Mouse (Mus musculus): Measurements from ENCODE around the gene Ehd1. TPM values are rescaled to one million over a fixed set of nuclear protein-coding genes. Genes with fewer than 3 reads are reported as not detected.
A peak's percentile ranks its signal among the peaks of the same experiment; 100 is the strongest.
"Not testable (repeated sequence)": the region's sequence is repeated elsewhere in the genome, so short reads cannot be mapped to it uniquely, and the experiment has no call there.

The Ehd1 gene
- total RNA-seq, 2 experiments from 2014 or later, result 36.4 to 43.5 TPM

DNA sequence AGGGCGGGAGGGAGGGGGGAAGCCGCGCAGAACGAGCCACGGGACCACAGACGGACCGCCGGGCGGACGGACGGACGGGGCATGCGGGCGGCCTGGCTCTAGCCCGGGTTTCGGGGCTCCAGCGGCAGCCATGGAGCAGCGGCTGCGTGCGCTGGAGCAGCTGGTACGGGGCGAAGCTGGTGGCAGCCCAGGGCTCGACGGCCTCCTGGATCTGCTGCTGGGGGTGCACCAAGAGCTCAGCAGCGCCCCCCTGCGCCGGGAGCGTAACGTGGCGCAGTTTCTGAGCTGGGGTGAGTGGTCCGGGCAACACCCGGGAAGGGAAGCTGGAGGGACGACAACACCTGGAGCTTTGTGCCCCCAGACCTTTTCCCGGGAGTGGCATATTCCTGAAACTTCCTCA is 30.1 kb downstream of the Ehd1 start:
- Histone ChIP-seq H3K27ac (no peak overlapping the region), H3K4me3 (peak overlapping the region; percentile 45)
- DNase-seq (ENCODE audit: extremely low spot score in 1 of 2, low spot score in 2 of 2), result peak; percentile 38 to 49
- TF ChIP-seq CTCF (IDR thresholded peaks at IDR 0.05), result peak; percentile 71
- intact Hi-C loops (cut with DNase I), result no loop called here

DNA sequence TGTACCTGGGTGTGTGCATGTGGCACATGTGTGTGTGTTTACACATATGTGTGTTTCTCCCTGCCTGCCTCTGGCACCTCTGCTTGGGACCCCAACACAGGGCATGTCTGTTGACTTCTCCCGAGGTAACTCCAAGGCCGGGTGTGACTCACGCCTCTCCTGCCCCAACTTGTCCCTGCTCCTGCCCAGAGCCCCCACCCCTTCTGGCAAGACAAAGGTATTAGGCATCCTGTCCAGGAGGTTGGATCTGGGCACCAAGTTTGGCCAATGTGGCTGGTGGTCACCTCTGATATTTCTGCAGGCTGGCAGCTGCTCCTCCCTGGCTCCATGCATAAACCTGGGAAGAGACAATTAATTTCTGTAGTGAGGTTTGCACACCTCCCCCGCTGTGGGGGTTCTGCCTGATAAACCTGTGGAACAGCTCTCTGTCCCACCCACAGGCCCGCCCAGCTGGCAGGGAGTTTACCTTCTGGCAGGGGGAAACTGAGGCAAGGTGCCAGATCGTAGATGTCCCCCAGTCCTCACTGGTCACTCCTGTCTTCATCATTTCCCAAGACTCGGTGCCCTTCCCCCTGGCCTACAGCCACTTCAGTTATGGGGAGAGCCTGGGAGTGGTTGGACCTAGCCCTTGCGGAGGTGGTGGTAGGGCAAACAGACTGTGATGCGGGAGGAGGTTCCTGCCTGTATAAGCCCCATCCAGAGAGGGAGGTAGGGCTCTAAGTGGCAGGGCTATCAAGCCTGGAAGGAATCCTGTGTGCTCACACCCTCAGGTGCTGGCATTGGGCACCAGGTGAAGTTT is 31.4 kb downstream of the Ehd1 start:
- Histone ChIP-seq H3K27ac (no peak overlapping the region), H3K4me3 (no peak overlapping the region)
- TF ChIP-seq CTCF (IDR thresholded peaks at IDR 0.05), result no peak
- intact Hi-C loops (cut with DNase I), result no loop called here
- no peak for DNase-seq (ENCODE audit: extremely low spot score in 1 of 2, low spot score in 2 of 2)

DNA sequence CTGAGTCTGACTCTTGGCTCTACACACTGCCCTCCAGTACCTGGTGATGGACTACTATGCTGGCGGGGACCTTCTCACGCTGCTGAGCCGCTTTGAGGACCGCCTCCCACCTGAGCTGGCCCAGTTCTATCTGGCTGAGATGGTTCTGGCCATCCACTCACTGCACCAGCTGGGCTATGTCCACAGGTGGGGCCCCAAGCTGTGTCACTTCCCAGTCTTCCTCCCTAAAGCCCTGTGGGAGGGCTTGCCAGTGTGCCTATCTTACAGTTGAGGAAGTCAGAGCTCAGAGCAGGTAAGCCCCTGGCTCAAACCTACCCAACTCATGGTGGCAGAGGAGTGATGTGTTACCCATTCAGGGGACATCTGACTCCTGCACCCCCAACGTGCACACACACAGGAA is 33.7 kb downstream of the Ehd1 start:
- no peak for TF ChIP-seq CTCF (IDR thresholded peaks at IDR 0.05)
- intact Hi-C loops (cut with DNase I), result no loop called here
- DNase-seq (ENCODE audit: extremely low spot score in 1 of 2, low spot score in 2 of 2), result no peak
- H3K4me3 ChIP-seq, result no peak overlapping the region
- no peak overlapping the region for H3K27ac ChIP-seq

DNA sequence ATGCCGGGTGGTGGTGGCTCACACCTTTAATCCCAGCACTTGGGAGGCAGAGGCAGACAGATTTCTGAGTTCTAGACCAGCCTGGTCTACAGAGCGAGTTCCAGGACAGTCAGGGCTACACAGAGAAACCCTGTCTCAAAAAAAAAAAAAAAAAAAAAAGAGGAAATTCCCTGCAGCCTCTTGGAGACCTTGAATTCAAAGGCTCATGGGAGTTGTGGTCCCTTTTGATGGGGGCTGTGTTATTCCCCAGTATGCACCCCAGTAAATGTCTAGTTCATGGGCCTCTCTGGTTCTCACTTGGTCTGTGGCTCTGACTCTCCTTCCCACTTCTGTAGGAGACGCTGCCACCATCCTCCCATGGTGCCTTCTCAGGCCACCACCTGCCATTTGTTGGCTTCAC is 35.3 kb downstream of the Ehd1 start:
- H3K4me3 ChIP-seq; H3K27ac ChIP-seq; DNase-seq (ENCODE audit: extremely low spot score in 1 of 2, low spot score in 2 of 2); intact Hi-C loops (cut with DNase I): not testable (repeated sequence)

DNA sequence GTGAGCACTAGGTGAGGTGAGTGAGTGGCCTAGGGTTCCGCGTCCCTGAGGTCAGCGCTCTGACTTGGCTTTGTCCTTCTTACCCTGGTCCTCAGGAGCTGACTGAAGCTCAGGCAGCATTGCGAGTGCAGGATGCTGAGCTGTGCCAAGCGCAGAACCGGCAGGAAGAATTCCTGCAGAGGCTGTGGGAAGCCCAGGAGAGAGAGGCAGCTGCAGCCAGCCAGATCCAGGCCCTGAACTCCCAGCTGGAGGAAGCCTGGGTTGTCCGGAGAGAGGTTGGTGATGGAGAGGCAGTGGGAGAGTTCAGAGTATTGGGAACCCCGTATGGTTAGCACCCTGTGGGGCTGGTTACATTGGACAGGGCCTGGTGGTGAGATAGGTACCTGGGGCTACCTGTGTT is 37.3 kb downstream of the Ehd1 start:
- TF ChIP-seq CTCF (IDR thresholded peaks at IDR 0.05), result no peak
- intact Hi-C loops (cut with DNase I), result no loop called here
- Histone ChIP-seq H3K27ac (no peak overlapping the region), H3K4me3 (no peak overlapping the region)
- DNase-seq (ENCODE audit: extremely low spot score in 1 of 2, low spot score in 2 of 2), result no peak

DNA sequence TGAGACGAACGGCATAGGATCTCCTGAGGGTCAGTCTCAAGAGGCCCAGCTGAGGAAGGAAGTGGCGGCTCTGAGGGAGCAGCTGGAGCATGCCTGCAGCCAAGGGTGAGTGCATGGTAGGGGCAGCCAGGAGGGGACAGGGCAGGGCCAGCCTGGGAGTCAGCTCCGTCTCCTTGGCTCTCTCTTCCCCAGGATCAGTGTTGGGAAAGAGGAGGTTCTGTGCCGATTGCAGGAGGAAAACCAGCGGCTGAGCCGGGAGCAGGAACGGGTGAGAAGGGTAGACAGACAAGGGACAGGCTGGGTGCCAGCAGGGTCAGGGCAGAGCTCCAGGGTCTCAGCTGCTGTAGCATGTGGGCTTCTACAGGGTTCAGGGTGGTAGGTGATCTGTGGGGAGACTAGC is 38.0 kb downstream of the Ehd1 start:
- TF ChIP-seq CTCF (IDR thresholded peaks at IDR 0.05), result no peak
- H3K4me3 ChIP-seq, result no peak overlapping the region
- intact Hi-C loops (cut with DNase I), result no loop called here
- no peak overlapping the region for H3K27ac ChIP-seq
- no peak for DNase-seq (ENCODE audit: extremely low spot score in 1 of 2, low spot score in 2 of 2)

GRCm38 (mm10) chr19:6315573-6315972 is 39.0 kb downstream of the Ehd1 start:
- no peak overlapping the region for H3K27ac ChIP-seq
- intact Hi-C loops (cut with DNase I), result loop anchor here (5.0 kb wide), 2 partner anchors 208 to 333 kb away; partner anchors contain the start of gene Naaladl1
- no peak for DNase-seq (ENCODE audit: extremely low spot score in 1 of 2, low spot score in 2 of 2)
- no peak for TF ChIP-seq CTCF (IDR thresholded peaks at IDR 0.05)
- H3K4me3 ChIP-seq, result no peak overlapping the region

DNA sequence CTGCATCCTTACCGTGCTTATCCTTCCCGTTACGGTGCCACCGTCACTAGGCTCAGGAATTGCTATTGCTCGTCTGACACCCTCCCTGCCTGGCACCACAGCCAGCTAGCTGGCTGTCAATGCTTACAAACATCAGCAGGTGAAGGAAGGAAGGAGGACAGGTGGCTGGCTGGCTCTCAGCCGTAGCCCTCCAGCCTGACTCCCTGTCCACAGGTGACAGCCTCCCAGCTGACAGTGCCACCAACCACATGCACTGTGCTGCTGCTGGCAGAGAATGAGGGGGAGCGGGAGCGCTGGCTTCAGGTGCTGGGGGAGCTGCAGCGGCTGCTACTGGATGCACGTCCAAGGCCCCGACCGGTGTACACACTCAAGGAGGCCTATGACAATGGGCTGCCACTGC is 41.6 kb downstream of the Ehd1 start:
- no peak for DNase-seq (ENCODE audit: extremely low spot score in 1 of 2, low spot score in 2 of 2)
- Histone ChIP-seq H3K4me3 (no peak overlapping the region), H3K27ac (no peak overlapping the region)
- intact Hi-C loops (cut with DNase I), result loop anchor here (5.0 kb wide), 2 partner anchors 211 to 336 kb away; partner anchors contain the start of gene Naaladl1
- TF ChIP-seq CTCF (IDR thresholded peaks at IDR 0.05), result no peak

DNA sequence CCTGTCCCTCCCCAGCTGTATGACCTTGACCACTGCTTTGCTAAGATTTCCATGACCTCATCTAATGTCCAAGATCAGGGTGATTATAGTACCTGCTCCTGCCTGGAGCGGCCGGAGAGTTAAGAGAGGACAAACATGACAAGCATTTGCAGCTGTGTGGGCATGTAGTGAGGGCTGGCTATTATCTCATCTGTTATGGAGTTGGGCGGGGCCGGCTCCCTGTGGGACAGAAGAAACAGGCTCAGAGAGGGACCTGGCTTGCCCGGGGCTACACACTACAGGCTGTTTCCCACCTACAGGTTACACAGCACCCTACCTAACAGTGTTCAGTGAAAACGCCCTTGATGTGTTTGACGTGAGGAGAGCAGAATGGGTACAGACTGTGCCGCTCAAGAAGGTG is 44.8 kb downstream of the Ehd1 start:
- no peak for DNase-seq (ENCODE audit: extremely low spot score in 1 of 2, low spot score in 2 of 2)
- Histone ChIP-seq H3K4me3 (no peak overlapping the region), H3K27ac (no peak overlapping the region)
- no peak for TF ChIP-seq CTCF (IDR thresholded peaks at IDR 0.05)
- intact Hi-C loops (cut with DNase I), result no loop called here

DNA sequence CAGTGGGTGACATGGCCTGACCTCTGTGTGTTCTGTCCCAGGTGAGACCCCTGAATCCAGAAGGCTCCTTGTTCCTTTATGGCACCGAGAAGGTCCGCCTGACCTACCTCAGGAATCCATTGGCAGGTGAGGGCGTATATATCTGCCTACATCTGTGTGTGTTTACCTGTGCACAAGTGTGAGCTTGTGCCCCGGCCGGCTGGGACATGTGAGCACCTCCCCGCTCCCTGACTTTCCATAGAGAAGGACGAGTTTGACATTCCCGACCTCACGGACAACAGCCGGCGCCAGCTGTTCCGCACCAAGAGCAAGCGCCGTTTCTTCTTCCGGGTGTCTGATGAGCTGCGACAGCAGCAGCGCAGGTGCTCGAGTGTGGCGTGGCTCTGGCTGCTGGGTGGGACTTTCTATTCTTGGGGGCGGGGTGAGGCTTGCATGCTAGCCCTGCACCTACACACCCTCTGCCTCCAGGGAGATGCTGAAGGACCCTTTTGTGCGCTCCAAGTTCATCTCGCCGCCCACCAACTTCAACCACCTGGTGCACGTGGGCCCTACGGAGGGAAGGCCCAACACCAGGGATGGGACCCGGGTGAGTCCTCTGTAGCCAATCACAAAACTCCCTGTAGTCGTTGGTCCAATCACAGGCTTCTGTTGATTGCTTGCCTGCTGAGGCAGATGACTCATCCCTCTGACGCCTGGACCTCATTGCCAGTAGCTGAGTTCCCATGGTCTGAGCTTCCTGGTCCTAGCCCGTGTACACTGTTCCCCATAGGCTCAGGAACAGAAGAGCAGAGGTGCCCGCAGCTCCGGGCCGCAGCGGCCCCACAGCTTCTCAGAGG is 45.5 kb downstream of the Ehd1 start:
- intact Hi-C loops (cut with DNase I), result no loop called here
- no peak for DNase-seq (ENCODE audit: extremely low spot score in 1 of 2, low spot score in 2 of 2)

GRCm38 (mm10) chr19:6324751-6325150 is 48.2 kb downstream of the Ehd1 start:
- TF ChIP-seq CTCF (IDR thresholded peaks at IDR 0.05), result no peak
- no peak for DNase-seq (ENCODE audit: extremely low spot score in 1 of 2, low spot score in 2 of 2)
- no peak overlapping the region for H3K27ac ChIP-seq
- intact Hi-C loops (cut with DNase I), result no loop called here
- no peak overlapping the region for H3K4me3 ChIP-seq

More for the DNA sequence above, 45.5 kb downstream of the Ehd1 start:
- TF ChIP-seq CTCF (IDR thresholded peaks at IDR 0.05), result no peak
- Histone ChIP-seq H3K27ac (no peak overlapping the region), H3K4me3 (no peak overlapping the region)

DNA sequence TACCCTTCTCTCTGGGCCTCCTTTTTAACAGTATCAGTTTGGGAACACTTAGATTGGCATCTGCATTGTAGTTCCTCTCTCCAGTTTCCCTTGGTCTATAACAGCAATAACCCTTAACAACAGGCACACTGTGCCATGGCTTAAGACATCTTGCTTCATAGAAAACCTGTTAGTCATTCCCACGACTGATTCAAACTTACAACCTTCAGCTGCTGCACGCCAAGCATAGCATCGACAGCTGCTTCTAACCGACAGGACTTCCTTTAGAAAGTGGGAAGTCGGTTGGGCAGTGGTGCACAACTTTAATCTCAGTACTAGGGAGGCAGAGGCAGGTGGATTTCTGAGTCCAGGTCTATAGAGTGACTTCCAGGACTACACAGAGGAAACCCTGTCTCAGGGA is 54.7 kb downstream of the Ehd1 start:
- no peak for DNase-seq (ENCODE audit: extremely low spot score in 1 of 2, low spot score in 2 of 2)
- Histone ChIP-seq H3K27ac (no peak overlapping the region), H3K4me3 (no peak overlapping the region)
- no peak for TF ChIP-seq CTCF (IDR thresholded peaks at IDR 0.05)
- intact Hi-C loops (cut with DNase I), result loop anchor here (2.0 to 10.0 kb wide), 3 partner anchors 62 to 246 kb away; partner anchors contain the start of genes Arl2, Batf2, Cdca5 and Gm28374

All from left cerebral cortex, adult 2 months (tissue).